Mouse (Mus musculus) adrenal gland, adult 2 months (tissue): ENCODE data around the gene Nckipsd. TPM values are rescaled to one million over a fixed set of nuclear protein-coding genes. Genes with fewer than 3 reads are reported as not detected.

Experiments used
- DNase-seq: peaks from one replicate; pipeline ENCODE4 v3.0.0; 2021
- microRNA-seq, 2 experiments: library from miRNA; unstranded; fragments of <30 nt; microRNA quantifications; one replicate each; pipeline ENCODE4 v1.2.0; 2021
- polyA plus RNA-seq: library from polyadenylated mRNA; depleted of rRNA; stranded (reverse); fragments of >200 nt; gene quantifications from 2 replicates; pipeline ENCODE4 v1.2.3, GENCODE M21; 2012; rRNA removed
- total RNA-seq, 2 experiments: library from RNA; stranded (reverse); gene quantifications; 2 replicates each; pipeline ENCODE4 v1.2.3; 2021

Gene Nckipsd
- total and polyA plus RNA-seq, 3 experiments: 11.1 to 43.1 (median 12.0) TPM

- no peak for DNase-seq
Measured at GRCm38 (mm10) chr9:108848419-108848818, 40.3 kb downstream of the Nckipsd start.

- DNase-seq: no peak
Measured at GRCm38 (mm10) chr9:108852976-108853375, 44.8 kb downstream of the Nckipsd start, which contains the start of gene Slc26a6. Gene Slc26a6, plus strand, starts transcription at chr9:108853283.

- DNase-seq: peak; percentile 97
Measured at GRCm38 (mm10) chr9:108853635-108854240, 45.6 kb downstream of the Nckipsd start.

GRCm38 (mm10) chr9:108854241-108854696 is 46.1 kb downstream of the Nckipsd start:
- DNase-seq: peak; percentile 94

GRCm38 (mm10) chr9:108855335-108855734 is 47.2 kb downstream of the Nckipsd start:
- no peak for DNase-seq

DNA sequence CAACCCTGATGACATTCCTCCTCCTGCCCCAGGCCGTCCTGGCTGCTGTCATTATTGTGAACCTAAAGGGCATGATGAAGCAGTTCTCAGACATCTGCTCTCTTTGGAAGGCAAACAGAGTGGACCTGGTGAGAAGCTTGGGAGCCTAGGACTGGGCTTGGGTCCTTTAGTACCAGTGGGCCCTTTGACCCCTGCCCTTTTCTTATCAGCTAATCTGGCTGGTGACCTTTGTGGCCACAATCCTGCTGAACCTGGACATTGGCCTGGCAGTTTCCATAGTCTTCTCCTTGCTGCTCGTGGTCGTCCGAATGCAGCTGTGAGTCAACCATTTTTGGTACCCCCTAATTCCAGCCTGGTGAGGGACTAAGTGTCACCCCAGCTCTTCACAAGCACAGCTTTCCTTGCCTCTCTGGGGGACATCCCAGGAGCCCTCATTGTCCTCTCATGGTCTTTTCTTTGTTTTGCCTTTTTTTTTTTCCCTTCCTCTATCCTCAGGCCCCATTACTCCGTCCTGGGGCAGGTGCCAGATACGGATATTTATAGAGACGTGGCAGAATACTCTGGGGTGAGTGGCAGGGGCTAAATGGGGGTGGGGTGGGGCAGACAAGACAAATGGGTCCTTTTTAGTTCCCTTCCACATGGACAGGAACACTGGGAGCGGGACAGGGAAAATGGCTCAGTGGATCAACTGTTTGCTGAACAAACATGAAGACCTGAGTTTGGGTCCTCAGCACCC is 50.8 kb downstream of the Nckipsd start:
- DNase-seq: no peak

Small RNA genes within 50 kb of the gene (microRNA-seq; reads per million reads assigned to microRNA genes)
- gene Gm23156: 0 reads per million in 2 experiments

Other genes starting within 250 kb of the Nckipsd start
- gene Impdh2, start 248.1 kb upstream of the Nckipsd start, total RNA-seq: 100 to 1,000 TPM in 1 of 2 experiments, 10 to 100 TPM in 1; 75.6 to 123 TPM
- gene Impdh2, start 248.1 kb upstream of the Nckipsd start, polyA plus RNA-seq: 93.8 and 121 TPM in 2 replicates
- 10 to 100 TPM; 60.7 to 68.7 TPM for gene Ndufaf3, start 240.9 kb upstream of the Nckipsd start, total RNA-seq
- 76.7 and 98.4 TPM in 2 replicates for gene Ndufaf3, start 240.9 kb upstream of the Nckipsd start, polyA plus RNA-seq
- 10 to 100 TPM; 67.2 to 70.7 TPM for gene Dalrd3, start 238.5 kb upstream of the Nckipsd start, total RNA-seq
- 325 and 372 TPM in 2 replicates for gene Dalrd3, start 238.5 kb upstream of the Nckipsd start, polyA plus RNA-seq
- 100 to 1,000 TPM in 1 of 2 experiments, 10 to 100 TPM in 1; 91.5 to 126 TPM for gene Wdr6, start 229.6 kb upstream of the Nckipsd start, total RNA-seq
- gene Wdr6, start 229.6 kb upstream of the Nckipsd start, polyA plus RNA-seq: 132 and 151 TPM in 2 replicates
- 1 to 10 TPM; 7.1 to 8.3 TPM for gene P4htm, start 210.7 kb upstream of the Nckipsd start, total RNA-seq
- gene P4htm, start 210.7 kb upstream of the Nckipsd start, polyA plus RNA-seq: 14.7 and 17.2 TPM in 2 replicates
- gene Arih2, start 159.0 kb upstream of the Nckipsd start, total RNA-seq: 10 to 100 TPM; 52.0 to 74.6 TPM
- 19.7 and 23.9 TPM in 2 replicates for gene Arih2, start 159.0 kb upstream of the Nckipsd start, polyA plus RNA-seq
- gene Slc25a20, start 146.3 kb upstream of the Nckipsd start, total RNA-seq: 100 to 1,000 TPM; 123 to 170 TPM
- gene Slc25a20, start 146.3 kb upstream of the Nckipsd start, polyA plus RNA-seq: 38.0 and 46.7 TPM in 2 replicates
- gene Prkar2a, start 119.1 kb upstream of the Nckipsd start, total RNA-seq: 10 to 100 TPM; 28.1 to 43.7 TPM
- 12.1 and 14.6 TPM in 2 replicates for gene Prkar2a, start 119.1 kb upstream of the Nckipsd start, polyA plus RNA-seq
- gene Ip6k2, start 24.6 kb upstream of the Nckipsd start, total RNA-seq: 10 to 100 TPM; 82.9 to 85.9 TPM
- gene Ip6k2, start 24.6 kb upstream of the Nckipsd start, polyA plus RNA-seq: 73.4 and 92.1 TPM in 2 replicates
- 1 to 10 TPM; 2.2 to 2.3 TPM for gene Celsr3, start 18.0 kb downstream of the Nckipsd start, total RNA-seq
- 4.9 and 7.2 TPM in 2 replicates for gene Celsr3, start 18.0 kb downstream of the Nckipsd start, polyA plus RNA-seq
- 10 to 100 TPM; 10.1 to 11.7 TPM for gene Slc26a6, start 44.9 kb downstream of the Nckipsd start, total RNA-seq
- gene Slc26a6, start 44.9 kb downstream of the Nckipsd start, polyA plus RNA-seq: 10.1 and 11.2 TPM in 2 replicates
- gene Tmem89, start 106.3 kb downstream of the Nckipsd start, total RNA-seq: under 1 TPM in 1 of 2 experiments, not detected in 1; 0.61 TPM
- gene Tmem89, start 106.3 kb downstream of the Nckipsd start, polyA plus RNA-seq: 0.15 TPM in 1 of 2 replicates, not detected in the other
- 100 to 1,000 TPM; 546 to 765 TPM for gene Uqcrc1, start 128.3 kb downstream of the Nckipsd start, total RNA-seq
- gene Uqcrc1, start 128.3 kb downstream of the Nckipsd start, polyA plus RNA-seq: 797 and 881 TPM in 2 replicates
- gene Col7a1, start 145.2 kb downstream of the Nckipsd start, total RNA-seq: 1 to 10 TPM; 3.1 to 3.3 TPM
- 4.6 and 6.6 TPM in 2 replicates for gene Col7a1, start 145.2 kb downstream of the Nckipsd start, polyA plus RNA-seq
- under 1 TPM in 1 of 2 experiments, not detected in 1; 0.58 TPM for gene Ucn2, start 177.6 kb downstream of the Nckipsd start, total RNA-seq
- gene Ucn2, start 177.6 kb downstream of the Nckipsd start, polyA plus RNA-seq: 0.47 and 0.50 TPM in 2 replicates
- 1 to 10 TPM; 5.5 to 8.7 TPM for gene Pfkfb4, start 183.4 kb downstream of the Nckipsd start, total RNA-seq
- 10.6 and 14.1 TPM in 2 replicates for gene Pfkfb4, start 183.4 kb downstream of the Nckipsd start, polyA plus RNA-seq
- 100 to 1,000 TPM; 143 to 167 TPM for gene Shisa5, start 230.2 kb downstream of the Nckipsd start, total RNA-seq
- 586 and 732 TPM in 2 replicates for gene Shisa5, start 230.2 kb downstream of the Nckipsd start, polyA plus RNA-seq